Mouse (Mus musculus) stomach, embryonic 16.5 days (tissue): ENCODE measurements around the gene Fam155a. TPM values are rescaled to one million over a fixed set of nuclear protein-coding genes. Genes with fewer than 3 reads are reported as not detected.
A peak's percentile ranks its signal among the peaks of the same experiment; 100 is the strongest.

Experiments used
- ATAC-seq: fragments of 200-750 bp; cut with Nextera tagmentation; 2 replicates; pipeline ENCODE4 v1.8.0; 2017; ENCODE audit warnings: moderate number of reproducible peaks, moderate TSS enrichment; ENCODE audit not compliant: insufficient read depth, low FRiP score
- H3K27ac ChIP-seq: fragments of 300-500 bp; sonication (generic); 2 replicates; pipeline ENCODE4 v1.5.1; 2014; ENCODE audit warnings: low read length
- H3K27me3 ChIP-seq: fragments of 300-500 bp; sonication (generic); 2 replicates; pipeline ENCODE4 v1.6.1; 2014; ENCODE audit warnings: low read length, control low read depth, mixed read lengths; ENCODE audit not compliant: control insufficient read depth, insufficient read depth
- H3K36me3 ChIP-seq: fragments of 300-500 bp; sonication (generic); 2 replicates; pipeline ENCODE4 v1.6.1; 2014; ENCODE audit warnings: low read length; ENCODE audit not compliant: control insufficient read depth, insufficient read depth
- H3K4me1 ChIP-seq: fragments of 300-500 bp; sonication (generic); 2 replicates; pipeline ENCODE4 v1.6.1; 2014; ENCODE audit warnings: low read length, control low read depth, mixed read lengths; ENCODE audit not compliant: control insufficient read depth, insufficient read depth
- H3K4me2 ChIP-seq: fragments of 300-500 bp; sonication (generic); 2 replicates; pipeline ENCODE4 v1.6.1; 2014; ENCODE audit warnings: low read depth, low read length, mixed read lengths
- H3K4me3 ChIP-seq: fragments of 300-500 bp; sonication (generic); replicated peaks from 2 replicates; pipeline ENCODE4 v1.5.1; 2014; ENCODE audit warnings: mild to moderate bottlenecking, low read length
- H3K9ac ChIP-seq: fragments of 300-500 bp; sonication (generic); 2 replicates; pipeline ENCODE4 v1.6.1; 2014; ENCODE audit warnings: low read length
- H3K9me3 ChIP-seq: fragments of 300-500 bp; sonication (generic); replicated peaks from 2 replicates; pipeline ENCODE4 v1.6.1; 2016; ENCODE audit warnings: low read length, control low read depth; ENCODE audit not compliant: control insufficient read depth
- WGBS: fragments of 180-500 bp; shearing (Covaris S2); extraction: QIAGEN DNeasy Blood & Tissue Kit; methylation state at CpG from one replicate; pipeline ENCODE4 v1.1.7; 2014; 5-methylcytosine and 5-hydroxymethylcytosine counted together
- polyA plus RNA-seq: library from polyadenylated mRNA; unstranded; fragments of >200 nt; fragmentation: Nextera tagmentation; extraction: Ambion mirVana; gene quantifications from 2 replicates; pipeline ENCODE4 v1.2.1, GENCODE M21; 2015

The Fam155a gene
- polyA plus RNA-seq, 1 experiment from 2014 or later = 1.0 TPM

DNA sequence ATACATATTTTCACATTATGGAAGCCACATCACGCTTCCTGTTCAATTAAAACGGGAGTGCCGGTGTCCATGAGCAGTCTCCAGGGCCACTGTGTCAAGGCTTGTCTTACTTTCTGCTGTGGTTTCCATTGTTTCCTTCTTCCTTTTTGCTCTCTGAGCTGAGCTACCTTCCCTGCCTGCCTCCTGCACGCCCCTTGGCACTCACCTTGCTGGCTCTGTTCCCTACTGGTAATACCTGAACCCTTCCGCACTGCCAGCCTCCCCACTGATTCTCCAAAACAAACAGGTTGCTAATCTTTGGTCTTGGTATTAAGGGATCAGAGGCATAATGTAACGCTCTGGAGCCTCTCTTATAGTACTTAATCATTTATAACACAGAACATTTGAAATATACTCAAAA is 403.2 kb downstream of the Fam155a start:
- ATAC-seq = peak; percentile 33; the same call in 1 of the 2 replicates

DNA sequence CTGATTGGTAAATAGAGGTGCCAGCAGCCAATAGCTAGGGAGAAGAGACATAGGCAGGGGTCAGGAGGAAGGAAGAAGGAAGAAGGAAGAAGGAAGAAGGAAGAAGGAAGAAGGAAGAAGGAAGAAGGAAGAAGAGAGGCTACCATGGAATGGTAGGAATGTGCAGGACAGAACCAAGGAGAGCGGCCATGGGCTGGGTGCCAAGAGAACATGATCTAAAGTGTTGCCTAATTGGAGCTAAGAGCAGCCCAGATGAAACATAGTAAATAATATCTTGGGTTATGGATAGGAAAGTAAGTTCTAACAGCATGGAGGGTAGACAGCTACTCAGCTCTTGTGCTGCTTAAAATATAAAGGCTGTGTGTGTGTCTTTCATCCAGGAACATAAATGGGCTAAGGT is 405.6 kb downstream of the Fam155a start:
- 63% methylated on average over 1 of the region's 1 CpGs for WGBS
- H3K9ac ChIP-seq = no peak overlapping the region
- ATAC-seq = no peak

More for the DNA sequence above, 403.2 kb downstream of the Fam155a start:
- H3K9me3 ChIP-seq = no peaks in the 10 kb centered on the region
- H3K9ac ChIP-seq = no peak overlapping the region
- no peaks in the 10 kb centered on the region for H3K36me3 ChIP-seq
- WGBS = 37% methylated on average over 6 of the region's 6 CpGs
- no peaks in the 10 kb centered on the region for H3K27me3 ChIP-seq
- H3K4me3 ChIP-seq = no peak overlapping the region
- no peak overlapping the region for H3K4me2 ChIP-seq
- no peak overlapping the region for H3K27ac ChIP-seq
- H3K4me1 ChIP-seq = no peaks in the 10 kb centered on the region

DNA sequence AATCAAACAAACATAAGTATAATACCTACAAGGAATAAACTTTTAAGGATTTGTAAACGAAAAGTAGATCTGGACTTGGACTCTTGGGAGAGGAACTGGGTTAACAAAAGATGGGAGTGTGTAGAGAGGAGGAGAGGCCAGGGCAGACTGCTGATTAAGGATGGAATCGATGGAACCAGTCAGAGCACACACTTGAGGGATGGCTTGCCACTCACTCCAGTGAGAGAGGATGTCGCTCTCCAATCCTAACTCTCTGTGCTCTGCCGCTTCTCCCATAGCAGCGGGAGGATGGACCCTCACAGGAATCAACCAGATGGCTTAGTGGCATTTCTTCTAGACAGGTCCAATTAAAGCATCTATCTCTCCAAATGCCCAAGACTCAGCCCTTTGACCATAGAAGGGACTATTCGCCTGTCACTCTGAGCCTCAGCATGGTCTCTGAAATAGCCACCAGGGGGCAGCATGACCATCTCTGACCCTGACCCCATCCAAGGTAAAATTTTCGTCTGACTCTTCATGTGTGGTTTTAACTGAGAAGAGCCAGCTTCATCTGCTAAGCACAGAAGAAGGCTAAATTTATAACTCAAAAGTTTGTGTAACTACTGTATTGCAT is 422.3 kb downstream of the Fam155a start:
- ATAC-seq = peak; percentile 62
- no peaks in the 10 kb centered on the region for H3K36me3 ChIP-seq
- no peaks in the 10 kb centered on the region for H3K27me3 ChIP-seq
- no peak overlapping the region for H3K4me2 ChIP-seq
- H3K9me3 ChIP-seq = no peaks in the 10 kb centered on the region
- H3K27ac ChIP-seq = no peak overlapping the region
- no peaks in the 10 kb centered on the region for H3K4me1 ChIP-seq
- no peak overlapping the region for H3K4me3 ChIP-seq
- 47% methylated on average over 7 of the region's 7 CpGs for WGBS
- no peak overlapping the region for H3K9ac ChIP-seq

More for the DNA sequence above, 405.6 kb downstream of the Fam155a start:
- Histone ChIP-seq H3K27ac (no peak overlapping the region), H3K4me1 (no peaks in the 10 kb centered on the region), H3K9me3 (no peaks in the 10 kb centered on the region), H3K36me3 (no peaks in the 10 kb centered on the region), H3K4me2 (no peak overlapping the region), H3K27me3 (no peaks in the 10 kb centered on the region), H3K4me3 (no peak overlapping the region)

DNA sequence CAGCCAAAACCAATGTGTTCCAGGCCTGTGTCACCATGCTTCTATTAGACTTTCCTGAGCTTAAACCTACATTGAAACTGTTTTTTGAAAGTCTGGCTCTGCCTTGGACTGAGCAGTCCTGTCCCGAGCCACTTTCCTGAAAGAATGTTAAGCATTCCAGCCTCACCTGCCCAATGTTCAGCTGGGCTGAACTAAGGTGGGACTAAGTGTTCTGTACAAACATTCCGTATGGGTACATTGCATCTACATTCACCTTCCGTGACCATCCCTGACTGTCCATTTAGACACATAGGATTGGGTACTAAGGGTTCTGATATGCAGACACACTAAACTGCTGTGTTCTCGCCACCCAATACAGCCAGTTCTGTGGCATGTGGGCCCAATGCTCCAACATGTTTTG is 423.8 kb downstream of the Fam155a start:
- Histone ChIP-seq H3K4me2 (no peak overlapping the region), H3K4me1 (0 out of 2 replicates have a peak, but pooled peaks cover 4% of the 10 kb centered on the region), H3K27ac (no peak overlapping the region), H3K27me3 (no peaks in the 10 kb centered on the region), H3K36me3 (no peaks in the 10 kb centered on the region), H3K4me3 (no peak overlapping the region), H3K9me3 (no peaks in the 10 kb centered on the region), H3K9ac (no peak overlapping the region)
- WGBS = 77% methylated on average over 4 of the region's 4 CpGs
- no peak for ATAC-seq

DNA sequence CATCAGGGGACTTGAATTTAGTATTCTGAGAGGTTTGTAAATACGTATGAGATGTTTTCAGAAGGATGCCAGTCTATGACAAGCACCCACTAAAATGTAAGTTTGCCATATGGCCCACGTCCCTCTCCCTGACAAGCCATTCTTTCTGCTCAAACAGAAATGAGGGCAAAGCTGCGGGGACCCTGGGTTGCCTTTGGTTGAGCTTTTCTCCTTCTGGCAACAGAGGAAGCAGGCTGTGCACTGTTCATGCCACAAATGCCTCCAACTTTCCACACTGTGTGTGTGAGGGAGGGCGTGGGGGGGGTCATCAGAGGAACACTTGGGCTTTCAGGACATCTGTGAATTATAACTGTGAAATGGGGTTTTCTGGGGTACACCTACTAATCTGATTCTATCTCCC is 426.8 kb downstream of the Fam155a start:
- ATAC-seq = no peak

DNA sequence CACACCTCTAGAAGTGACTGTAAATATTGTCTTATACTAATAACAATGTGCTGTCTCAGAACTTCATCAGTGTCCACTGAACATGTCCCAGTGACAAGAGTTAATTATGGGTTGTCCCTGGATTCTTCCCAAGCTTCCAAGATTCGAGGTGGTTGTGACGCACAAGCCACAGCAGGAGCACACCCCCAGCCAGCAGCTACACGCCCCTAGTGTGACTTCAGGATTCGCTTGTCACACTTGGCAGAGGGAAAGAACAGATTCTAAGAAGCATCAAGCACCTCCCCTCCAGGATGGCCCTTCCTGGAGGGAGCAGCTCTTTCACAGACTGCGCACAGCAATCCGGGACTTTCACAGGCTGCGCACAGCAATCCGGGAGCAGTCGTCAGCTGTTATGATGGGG is 428.0 kb downstream of the Fam155a start:
- no peaks in the 10 kb centered on the region for H3K9me3 ChIP-seq
- no peaks in the 10 kb centered on the region for H3K36me3 ChIP-seq
- no peaks in the 10 kb centered on the region for H3K27me3 ChIP-seq
- WGBS = 63% methylated on average over 9 of the region's 9 CpGs
- H3K9ac ChIP-seq = no peak overlapping the region
- no peak overlapping the region for H3K4me2 ChIP-seq
- no peak for ATAC-seq
- H3K27ac ChIP-seq = no peak overlapping the region
- 0 out of 2 replicates have a peak, but pooled peaks cover 4% of the 10 kb centered on the region for H3K4me1 ChIP-seq
- no peak overlapping the region for H3K4me3 ChIP-seq

More for the DNA sequence above, 426.8 kb downstream of the Fam155a start:
- no peak overlapping the region for H3K9ac ChIP-seq
- H3K4me1 ChIP-seq = 0 out of 2 replicates have a peak, but pooled peaks cover 4% of the 10 kb centered on the region
- WGBS = 66% methylated on average over 4 of the region's 4 CpGs
- no peak overlapping the region for H3K27ac ChIP-seq
- no peaks in the 10 kb centered on the region for H3K36me3 ChIP-seq
- no peak overlapping the region for H3K4me2 ChIP-seq
- H3K9me3 ChIP-seq = no peaks in the 10 kb centered on the region
- H3K4me3 ChIP-seq = no peak overlapping the region
- H3K27me3 ChIP-seq = no peaks in the 10 kb centered on the region

DNA sequence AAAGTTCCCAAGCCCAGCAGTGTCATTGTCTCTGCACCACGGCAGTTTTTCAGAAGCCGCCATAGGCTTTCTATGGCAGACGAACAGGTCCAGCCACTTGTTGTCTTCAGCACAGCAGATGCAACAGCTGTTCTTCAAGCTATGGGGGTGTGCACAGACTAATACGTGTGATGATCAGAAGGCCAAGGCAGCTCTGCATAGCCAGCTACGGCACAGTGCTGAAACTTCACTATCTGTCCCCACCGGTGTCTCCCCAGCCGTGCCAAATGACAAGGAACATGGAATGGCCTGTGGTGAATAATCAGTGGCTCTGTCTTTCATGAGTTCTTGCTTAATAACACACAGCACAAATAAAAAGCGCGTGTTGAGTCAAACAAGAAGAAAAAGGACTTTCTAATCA is 428.4 kb downstream of the Fam155a start:
- ATAC-seq = no peak
- Histone ChIP-seq H3K9ac (no peak overlapping the region), H3K4me2 (no peak overlapping the region), H3K27me3 (no peaks in the 10 kb centered on the region), H3K4me1 (0 out of 2 replicates have a peak, but pooled peaks cover 4% of the 10 kb centered on the region), H3K4me3 (no peak overlapping the region), H3K36me3 (no peaks in the 10 kb centered on the region), H3K27ac (no peak overlapping the region), H3K9me3 (no peaks in the 10 kb centered on the region)
- 59% methylated on average over 9 of the region's 9 CpGs for WGBS

DNA sequence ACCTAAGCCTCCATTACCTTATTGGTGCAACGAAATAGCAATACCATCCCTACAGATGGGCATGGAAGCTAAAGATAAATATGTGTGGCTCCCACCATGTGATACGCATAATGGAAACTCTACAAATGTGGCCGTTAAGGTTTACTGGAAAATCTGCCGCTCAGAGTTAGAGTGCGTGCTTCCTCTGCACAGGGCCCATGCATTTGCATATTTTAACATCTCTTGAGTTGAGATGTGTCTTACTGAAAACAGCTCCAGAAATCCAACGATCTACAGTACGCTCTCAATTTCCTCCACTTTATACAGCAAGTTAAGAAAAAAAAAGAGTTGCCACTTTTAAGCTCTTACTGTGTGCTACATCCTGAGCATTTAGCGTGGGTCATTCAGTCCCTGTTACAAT is 433.1 kb downstream of the Fam155a start:
- no peak overlapping the region for H3K4me3 ChIP-seq
- WGBS = 90% methylated on average over 8 of the region's 8 CpGs
- 0 out of 2 replicates have a peak, but pooled peaks cover 4% of the 10 kb centered on the region for H3K4me1 ChIP-seq
- H3K36me3 ChIP-seq = no peaks in the 10 kb centered on the region
- no peaks in the 10 kb centered on the region for H3K27me3 ChIP-seq
- no peak overlapping the region for H3K27ac ChIP-seq
- H3K9me3 ChIP-seq = no peaks in the 10 kb centered on the region
- no peak for ATAC-seq
- H3K9ac ChIP-seq = no peak overlapping the region
- no peak overlapping the region for H3K4me2 ChIP-seq

DNA sequence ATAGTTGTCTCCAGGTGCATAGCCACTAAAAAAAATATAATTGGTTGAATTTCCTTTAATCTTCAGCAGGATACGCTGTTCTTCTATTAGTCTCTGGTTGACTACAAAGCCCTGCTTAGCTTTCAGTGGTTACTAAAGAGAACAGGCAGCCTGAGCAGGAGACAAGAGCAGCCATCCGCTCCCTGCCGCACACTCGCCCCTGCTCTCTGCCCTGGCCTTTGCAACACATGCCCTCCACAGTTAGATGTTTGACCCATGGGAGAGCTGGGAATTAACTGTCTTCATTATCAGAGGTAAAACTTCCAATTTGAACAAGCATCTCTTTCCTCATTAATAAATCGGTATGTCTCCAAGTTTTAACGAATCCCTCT is 435.0 kb downstream of the Fam155a start:
- ATAC-seq = no peak
- H3K9me3 ChIP-seq = no peaks in the 10 kb centered on the region
- no peaks in the 10 kb centered on the region for H3K27me3 ChIP-seq
- H3K4me2 ChIP-seq = no peak overlapping the region
- H3K27ac ChIP-seq = no peak overlapping the region
- H3K36me3 ChIP-seq = no peaks in the 10 kb centered on the region
- 65% methylated on average over 6 of the region's 6 CpGs for WGBS
- no peak overlapping the region for H3K9ac ChIP-seq
- no peak overlapping the region for H3K4me3 ChIP-seq
- no peaks in the 10 kb centered on the region for H3K4me1 ChIP-seq
